Mouse (Mus musculus) C2C12 (cell line): Measurements from ENCODE around the gene Comp. TPM values are rescaled to one million over a fixed set of nuclear protein-coding genes. Genes with fewer than 3 reads are reported as not detected.

Experiments
- H3K27me3 ChIP-seq: one replicate; pipeline ENCODE4 v1.6.1; 2011; ENCODE audit not compliant: control insufficient read depth, insufficient read depth, insufficient read length
- H3K36me3 ChIP-seq: one replicate; pipeline ENCODE4 v1.6.1; 2011; ENCODE audit not compliant: control insufficient read depth, insufficient read depth
- H3K4me3 ChIP-seq: one replicate; pipeline ENCODE4 v1.5.1; 2011; ENCODE audit warnings: mild to moderate bottlenecking, control low read depth; ENCODE audit not compliant: poor library complexity, insufficient read depth, severe bottlenecking
- H3K79me2 ChIP-seq: one replicate; pipeline ENCODE4 v1.6.1; 2011; ENCODE audit not compliant: control insufficient read depth, insufficient read depth
- H3K79me3 ChIP-seq: one replicate; pipeline ENCODE4 v1.6.1; 2011; ENCODE audit warnings: low read depth, control low read depth
- H3ac ChIP-seq: one replicate; pipeline ENCODE3; 2011; ENCODE audit warnings: low read depth; ENCODE audit not compliant: control insufficient read depth, insufficient read length
- CEBPB ChIP-seq: IDR thresholded peaks from one replicate; pipeline ENCODE4 v1.6.1; 2011; ENCODE audit warnings: low read depth, mild to moderate bottlenecking, control low read depth, moderate library complexity
- CTCF ChIP-seq: IDR thresholded peaks from one replicate; pipeline ENCODE4 v1.5.1; 2011; ENCODE audit not compliant: control insufficient read depth, insufficient read depth, insufficient read length
- FOSL1 ChIP-seq: IDR thresholded peaks from one replicate; pipeline ENCODE4 v1.8.0; 2011; ENCODE audit warnings: mild to moderate bottlenecking, low read length; ENCODE audit not compliant: poor library complexity, insufficient read depth, severe bottlenecking
- MAX ChIP-seq: IDR thresholded peaks from one replicate; pipeline ENCODE4 v1.6.1; 2011; ENCODE audit warnings: mild to moderate bottlenecking, control low read depth
- MYOD1 ChIP-seq: IDR thresholded peaks from one replicate; pipeline ENCODE4 v1.6.1; 2011; ENCODE audit warnings: low read depth; ENCODE audit not compliant: control insufficient read depth, insufficient read length
- MYOG ChIP-seq: IDR thresholded peaks from one replicate; pipeline ENCODE4 v1.6.1; 2011; ENCODE audit not compliant: control insufficient read depth, insufficient read length; ENCODE audit errors: extremely low read depth
- USF1 ChIP-seq: IDR thresholded peaks from one replicate; pipeline ENCODE4 v1.6.1; 2011; ENCODE audit warnings: low read depth, mild to moderate bottlenecking, control low read depth, moderate library complexity
- polyA plus RNA-seq: library from polyadenylated mRNA; unstranded; fragments of >200 nt; fragmentation: generic; extraction: Trizol; gene quantifications from one replicate; pipeline ENCODE4 v1.2.1, GENCODE M21; 2012; ENCODE audit warnings: missing spikeins

Gene Comp
- polyA plus RNA-seq, 1 experiment = 0.20 TPM

- no peaks in the 10 kb centered on the region for H3K36me3 ChIP-seq
- TF ChIP-seq USF1 (no peak), FOSL1 (no peak), MAX (no peak), CTCF (no peak), MYOG (no peak), MYOD1 (no peak), CEBPB (no peak)
- no peaks in the 10 kb centered on the region for H3K79me2 ChIP-seq
- no peak overlapping the region for H3K4me3 ChIP-seq
- no peaks in the 10 kb centered on the region for H3K79me3 ChIP-seq
- H3K27me3 ChIP-seq = peaks cover 31% of the 10 kb centered on the region
- H3ac ChIP-seq = no peak overlapping the region
Measured at GRCm38 (mm10) chr8:70371951-70372350, 1.4 kb upstream of the Comp start.

DNA sequence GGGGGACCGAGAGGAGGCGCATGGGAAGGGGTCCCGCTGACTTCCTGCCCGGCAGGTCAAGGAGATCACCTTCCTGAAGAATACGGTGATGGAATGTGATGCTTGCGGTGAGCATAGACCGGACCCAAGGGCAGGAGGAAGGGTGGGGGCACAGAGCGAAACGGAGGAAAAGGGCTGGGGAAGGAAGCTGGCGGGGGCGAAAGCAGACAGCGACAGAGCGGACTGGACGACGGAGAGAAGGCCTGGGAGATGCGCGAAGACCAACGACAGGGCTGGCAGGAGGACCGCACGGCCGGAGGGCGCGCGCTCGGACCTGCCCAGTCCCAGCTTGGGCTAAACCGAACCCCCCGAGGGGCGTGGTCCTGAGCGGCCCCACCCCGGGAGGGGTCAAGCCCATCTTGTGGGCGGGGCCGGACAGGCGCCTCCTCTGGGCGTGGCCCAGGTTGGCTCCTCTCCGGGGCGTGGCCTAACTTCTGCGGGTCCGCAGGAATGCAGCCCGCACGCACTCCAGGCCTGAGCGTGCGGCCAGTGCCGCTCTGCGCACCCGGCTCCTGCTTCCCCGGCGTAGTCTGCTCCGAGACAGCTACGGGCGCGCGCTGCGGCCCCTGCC, 1.1 kb downstream of the Comp start:
- no peaks in the 10 kb centered on the region for H3K36me3 ChIP-seq
- no peaks in the 10 kb centered on the region for H3K79me2 ChIP-seq
- H3K79me3 ChIP-seq = no peaks in the 10 kb centered on the region
- TF ChIP-seq MYOG = no peak
- TF ChIP-seq USF1 = no peak
- TF ChIP-seq MYOD1 = no peak
- TF ChIP-seq CEBPB = no peak
- no peak for TF ChIP-seq FOSL1
- TF ChIP-seq CTCF = no peak
- no peak for TF ChIP-seq MAX
- H3K4me3 ChIP-seq = no peak overlapping the region
- peak overlapping the region; percentile 75 for H3ac ChIP-seq
- peaks cover 31% of the 10 kb centered on the region for H3K27me3 ChIP-seq

- no peak for TF ChIP-seq MYOD1
- no peak for TF ChIP-seq CEBPB
- TF ChIP-seq CTCF = no peak
- TF ChIP-seq FOSL1 = no peak
- no peak for TF ChIP-seq MAX
- no peak for TF ChIP-seq MYOG
- no peak for TF ChIP-seq USF1
- H3K27me3 ChIP-seq = peaks cover 31% of the 10 kb centered on the region
- no peak overlapping the region for H3ac ChIP-seq
- no peaks in the 10 kb centered on the region for H3K79me2 ChIP-seq
- H3K79me3 ChIP-seq = no peaks in the 10 kb centered on the region
- no peak overlapping the region for H3K4me3 ChIP-seq
- H3K36me3 ChIP-seq = no peaks in the 10 kb centered on the region
Measured at GRCm38 (mm10) chr8:70375212-70375859, 2.0 kb downstream of the Comp start.

GRCm38 (mm10) chr8:70376275-70376741, 3.0 kb downstream of the Comp start:
- no peaks in the 10 kb centered on the region for H3K36me3 ChIP-seq
- H3K79me2 ChIP-seq = no peaks in the 10 kb centered on the region
- H3K4me3 ChIP-seq = no peak overlapping the region
- peaks cover 31% of the 10 kb centered on the region for H3K27me3 ChIP-seq
- no peaks in the 10 kb centered on the region for H3K79me3 ChIP-seq
- no peak for TF ChIP-seq MYOG
- TF ChIP-seq MAX = no peak
- TF ChIP-seq FOSL1 = no peak
- TF ChIP-seq CTCF = no peak
- no peak for TF ChIP-seq CEBPB
- TF ChIP-seq USF1 = no peak
- no peak for TF ChIP-seq MYOD1
- H3ac ChIP-seq = no peak overlapping the region

DNA sequence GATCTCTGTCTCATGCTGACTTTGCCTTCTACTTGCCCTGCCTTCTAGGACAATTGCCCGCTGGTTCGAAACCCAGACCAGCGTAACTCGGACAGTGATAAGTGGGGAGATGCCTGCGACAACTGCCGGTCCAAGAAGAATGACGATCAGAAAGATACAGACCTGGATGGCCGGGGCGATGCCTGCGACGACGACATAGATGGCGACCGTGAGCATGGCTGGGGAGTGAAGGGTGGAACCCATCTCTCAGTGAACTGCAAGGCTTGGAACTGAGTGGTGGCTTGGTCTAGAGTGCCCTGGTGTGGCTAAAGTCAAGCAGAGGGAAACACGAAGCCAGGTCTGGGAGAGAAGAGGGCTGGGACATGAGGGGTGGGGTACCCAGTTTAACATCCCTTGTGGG, 3.7 kb downstream of the Comp start:
- Histone ChIP-seq H3K27me3 (peaks cover 31% of the 10 kb centered on the region), H3K4me3 (no peak overlapping the region), H3K79me2 (no peaks in the 10 kb centered on the region), H3K36me3 (no peaks in the 10 kb centered on the region), H3ac (no peak overlapping the region), H3K79me3 (no peaks in the 10 kb centered on the region)
- TF ChIP-seq CEBPB = no peak
- TF ChIP-seq MAX = no peak
